8 mouse cellular contexts compared by ENCODE assay signal in the genomic region with DNA sequence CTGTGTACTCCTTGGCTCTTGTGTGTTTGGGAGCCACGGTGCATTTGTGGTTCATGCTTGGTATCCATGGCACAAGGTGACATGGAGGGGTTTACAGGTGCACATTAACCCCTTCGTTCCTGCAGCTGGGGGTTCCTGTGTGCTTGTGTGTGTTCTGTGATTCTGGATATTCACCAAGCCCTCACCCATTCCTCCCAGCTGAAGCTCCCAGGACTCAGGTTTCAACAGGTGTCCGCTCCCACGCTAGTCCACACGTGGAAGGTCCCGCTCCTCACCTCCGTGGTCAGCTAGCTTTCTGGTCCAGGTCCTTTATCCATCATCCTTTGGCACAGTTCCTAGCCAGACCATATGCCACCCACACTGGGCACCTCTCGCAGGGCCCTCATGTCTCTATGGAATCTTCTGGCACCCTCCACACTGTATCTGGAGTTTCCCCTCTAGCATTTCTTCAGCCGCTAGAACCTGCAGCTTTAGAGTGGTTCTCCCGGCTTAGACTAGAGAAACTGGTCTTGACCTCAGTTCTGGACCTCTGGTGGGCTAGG. TPM values are rescaled to one million over a fixed set of nuclear protein-coding genes. Genes with fewer than 3 reads are reported as not detected.
DNase-seq lines count a peak whose midpoint lies in the region; ATAC-seq and TF ChIP-seq lines count a peak whose summit lies in the region.

No protein-coding gene starts in this region.

- 48% methylated on average over 10 of the region's 10 CpGs for WGBS in kidney, postnatal 0 days
- 56% methylated on average over 10 of the region's 10 CpGs for WGBS in embryonic facial prominence, embryonic 13.5 days
- WGBS in hindbrain, postnatal 0 days: 63% methylated on average over 10 of the region's 10 CpGs
- WGBS in neural tube, embryonic 12.5 days: 60% methylated on average over 10 of the region's 10 CpGs

- peaks cover 63% of the 10 kb centered on the region for H3K4me1 ChIP-seq in kidney, postnatal 0 days (replicated peaks; ENCODE audit: insufficient read depth, low read length)
- peaks cover 64% of the 10 kb centered on the region for H3K4me1 ChIP-seq in embryonic facial prominence, embryonic 13.5 days
- peaks cover 20% of the 10 kb centered on the region; the same call in 1 of the 2 replicates for H3K4me1 ChIP-seq in hindbrain, postnatal 0 days (ENCODE audit: insufficient read depth, low read length)
- H3K4me1 ChIP-seq in neural tube, embryonic 12.5 days: peaks cover 34% of the 10 kb centered on the region

- H3K4me2 ChIP-seq in kidney, postnatal 0 days (ENCODE audit: low read length): peak overlapping the region; percentile 85
- H3K4me2 ChIP-seq in embryonic facial prominence, embryonic 13.5 days: peak overlapping the region; percentile 75
- peak overlapping the region; percentile 74 for H3K4me2 ChIP-seq in hindbrain, postnatal 0 days (ENCODE audit: low read depth, low read length)
- H3K4me2 ChIP-seq in neural tube, embryonic 12.5 days (replicated peaks): peak overlapping the region; percentile 76

- TF ChIP-seq CTCF in kidney, postnatal 0 days (IDR thresholded peaks at IDR 0.05; ENCODE audit: low read depth): no peak
- no peak for TF ChIP-seq CTCF in hindbrain, postnatal 0 days (IDR thresholded peaks at IDR 0.05; ENCODE audit: low read depth)

- H3K27ac ChIP-seq in kidney, postnatal 0 days: peak overlapping the region; percentile 96
- H3K27ac ChIP-seq in embryonic facial prominence, embryonic 13.5 days: peak overlapping the region; percentile 84; the same call in 1 of the 2 replicates
- peak overlapping the region; percentile 86; the same call in 1 of the 2 replicates for H3K27ac ChIP-seq in hindbrain, postnatal 0 days
- no peak overlapping the region for H3K27ac ChIP-seq in neural tube, embryonic 12.5 days

- H3K27me3 ChIP-seq in kidney, postnatal 0 days (ENCODE audit: insufficient read depth, low read length): no peaks in the 10 kb centered on the region
- peaks cover 51% of the 10 kb centered on the region for H3K27me3 ChIP-seq in embryonic facial prominence, embryonic 13.5 days
- H3K27me3 ChIP-seq in hindbrain, postnatal 0 days (ENCODE audit: insufficient read depth, low read length): peaks cover 20% of the 10 kb centered on the region
- H3K27me3 ChIP-seq in neural tube, embryonic 12.5 days (replicated peaks): peaks cover 52% of the 10 kb centered on the region

- peak overlapping the region; percentile 80 for H3K9ac ChIP-seq in kidney, postnatal 0 days (ENCODE audit: low read depth, low read length)
- H3K9ac ChIP-seq in embryonic facial prominence, embryonic 13.5 days: peak overlapping the region; percentile 85
- peak overlapping the region; percentile 69 for H3K9ac ChIP-seq in hindbrain, postnatal 0 days (replicated peaks; ENCODE audit: low read length)
- 0 out of 2 replicates have a peak overlapping the region, but pooled peaks have one; percentile 77 for H3K9ac ChIP-seq in neural tube, embryonic 12.5 days

- no peak for DNase-seq in kidney, postnatal 0 days (ENCODE audit: low spot score)
- DNase-seq in kidney, postnatal 36 days: no peak
- DNase-seq in hindbrain, postnatal 0 days (ENCODE audit: low spot score): no peak
- DNase-seq in adrenal gland, postnatal 25 days: no peak
- DNase-seq in ovary, adult 18-20 months (ENCODE audit: low spot score): no peak

- H3K4me3 ChIP-seq in kidney, postnatal 0 days (replicated peaks; ENCODE audit: low read depth, low read length): peak overlapping the region; percentile 66
- peak overlapping the region; percentile 70 for H3K4me3 ChIP-seq in embryonic facial prominence, embryonic 13.5 days
- peak overlapping the region; percentile 55 for H3K4me3 ChIP-seq in hindbrain, postnatal 0 days (ENCODE audit: low read length)
- peak overlapping the region; percentile 63; the same call in 1 of the 2 replicates for H3K4me3 ChIP-seq in neural tube, embryonic 12.5 days

- H3K36me3 ChIP-seq in kidney, postnatal 0 days (ENCODE audit: insufficient read depth, low read length): peaks cover 20% of the 10 kb centered on the region
- peaks cover 25% of the 10 kb centered on the region for H3K36me3 ChIP-seq in embryonic facial prominence, embryonic 13.5 days
- peaks cover 3% of the 10 kb centered on the region; the same call in 1 of the 2 replicates for H3K36me3 ChIP-seq in hindbrain, postnatal 0 days (ENCODE audit: insufficient read depth, low read length)
- peaks cover 25% of the 10 kb centered on the region for H3K36me3 ChIP-seq in neural tube, embryonic 12.5 days

- peak; percentile 0; the same call in 1 of the 2 replicates for ATAC-seq in kidney, postnatal 0 days (replicated peaks; ENCODE audit: low FRiP score, low read depth)
- ATAC-seq in embryonic facial prominence, embryonic 13.5 days (ENCODE audit: insufficient number of reproducible peaks, insufficient read depth, low FRiP score, low TSS enrichment, low read depth): no peak
- no peak for ATAC-seq in hindbrain, postnatal 0 days
- ATAC-seq in neural tube, embryonic 12.5 days (ENCODE audit: low FRiP score, low read depth): no peak
- no peak for ATAC-seq in frontal cortex, adult (ENCODE audit: low TSS enrichment)

- no peaks in the 10 kb centered on the region for H3K9me3 ChIP-seq in kidney, postnatal 0 days (replicated peaks; ENCODE audit: low read length)
- no peaks in the 10 kb centered on the region for H3K9me3 ChIP-seq in embryonic facial prominence, embryonic 13.5 days
- no peaks in the 10 kb centered on the region for H3K9me3 ChIP-seq in hindbrain, postnatal 0 days (ENCODE audit: low read length)
- H3K9me3 ChIP-seq in neural tube, embryonic 12.5 days: no peaks in the 10 kb centered on the region

RNA-seq across cellular contexts. Expression of a gene that starts 0.5 kb away (rescaled TPM):
- polyA plus RNA-seq in kidney, postnatal 0 days (2015; fragmentation: Nextera tagmentation; extraction: Ambion mirVana): 36.1 and 37.2 TPM in 2 replicates
- polyA plus RNA-seq in embryonic facial prominence, embryonic 13.5 days (2015; fragmentation: Nextera tagmentation; extraction: Ambion mirVana): 16.5 and 16.6 TPM in 2 replicates
- 62.6 and 79.4 TPM in 2 replicates for total RNA-seq in hindbrain, postnatal 0 days (2014; rRNA removed)
- polyA plus RNA-seq in hindbrain, postnatal 0 days (2015; fragmentation: Nextera tagmentation; extraction: Ambion mirVana): 16.1 and 18.5 TPM in 2 replicates
- 20.6 and 22.7 TPM in 2 replicates for polyA plus RNA-seq in neural tube, embryonic 12.5 days (2016; fragmentation: Nextera tagmentation; extraction: Ambion mirVana)
- total RNA-seq in adrenal gland, postnatal 25 days (2021): 287 and 310 TPM in 2 replicates

RNA-seq across cellular contexts. Expression of a gene that starts 5.8 kb away (rescaled TPM):
- polyA plus RNA-seq in kidney, postnatal 0 days (2015; fragmentation: Nextera tagmentation; extraction: Ambion mirVana): 16.1 and 20.5 TPM in 2 replicates
- polyA plus RNA-seq in embryonic facial prominence, embryonic 13.5 days (2015; fragmentation: Nextera tagmentation; extraction: Ambion mirVana): 11.5 and 12.7 TPM in 2 replicates
- total RNA-seq in hindbrain, postnatal 0 days (2014; rRNA removed): 2.1 and 5.0 TPM in 2 replicates
- 6.7 and 9.1 TPM in 2 replicates for polyA plus RNA-seq in hindbrain, postnatal 0 days (2015; fragmentation: Nextera tagmentation; extraction: Ambion mirVana)
- 6.7 and 7.6 TPM in 2 replicates for polyA plus RNA-seq in neural tube, embryonic 12.5 days (2016; fragmentation: Nextera tagmentation; extraction: Ambion mirVana)
- total RNA-seq in adrenal gland, postnatal 25 days (2021): 9.9 and 13.5 TPM in 2 replicates

RNA-seq across cellular contexts. Expression of a gene that starts 8.3 kb away (rescaled TPM):
- polyA plus RNA-seq in kidney, postnatal 0 days (2015; fragmentation: Nextera tagmentation; extraction: Ambion mirVana): 68.5 and 72.2 TPM in 2 replicates
- polyA plus RNA-seq in embryonic facial prominence, embryonic 13.5 days (2015; fragmentation: Nextera tagmentation; extraction: Ambion mirVana): 64.5 and 70.3 TPM in 2 replicates
- total RNA-seq in hindbrain, postnatal 0 days (2014; rRNA removed): 25.5 and 46.1 TPM in 2 replicates
- 75.9 and 81.6 TPM in 2 replicates for polyA plus RNA-seq in hindbrain, postnatal 0 days (2015; fragmentation: Nextera tagmentation; extraction: Ambion mirVana)
- polyA plus RNA-seq in neural tube, embryonic 12.5 days (2016; fragmentation: Nextera tagmentation; extraction: Ambion mirVana): 73.5 and 80.6 TPM in 2 replicates
- 89.5 and 102 TPM in 2 replicates for total RNA-seq in adrenal gland, postnatal 25 days (2021)

RNA-seq across cellular contexts. Expression of a gene that starts 8.4 kb away (rescaled TPM):
- polyA plus RNA-seq in kidney, postnatal 0 days (2015; fragmentation: Nextera tagmentation; extraction: Ambion mirVana): 109 and 115 TPM in 2 replicates
- 46.4 and 55.6 TPM in 2 replicates for polyA plus RNA-seq in embryonic facial prominence, embryonic 13.5 days (2015; fragmentation: Nextera tagmentation; extraction: Ambion mirVana)
- 101 and 119 TPM in 2 replicates for total RNA-seq in hindbrain, postnatal 0 days (2014; rRNA removed)
- polyA plus RNA-seq in hindbrain, postnatal 0 days (2015; fragmentation: Nextera tagmentation; extraction: Ambion mirVana): 78.2 and 83.9 TPM in 2 replicates
- 34.2 and 37.1 TPM in 2 replicates for polyA plus RNA-seq in neural tube, embryonic 12.5 days (2016; fragmentation: Nextera tagmentation; extraction: Ambion mirVana)
- 70.9 and 99.3 TPM in 2 replicates for total RNA-seq in adrenal gland, postnatal 25 days (2021)

RNA-seq across cellular contexts. Expression of a gene that starts 11.7 kb away (rescaled TPM):
- polyA plus RNA-seq in kidney, postnatal 0 days (2015; fragmentation: Nextera tagmentation; extraction: Ambion mirVana): 68.0 and 72.9 TPM in 2 replicates
- 13.4 and 13.5 TPM in 2 replicates for polyA plus RNA-seq in embryonic facial prominence, embryonic 13.5 days (2015; fragmentation: Nextera tagmentation; extraction: Ambion mirVana)
- total RNA-seq in hindbrain, postnatal 0 days (2014; rRNA removed): 8.5 and 10.0 TPM in 2 replicates
- 20.0 and 22.4 TPM in 2 replicates for polyA plus RNA-seq in hindbrain, postnatal 0 days (2015; fragmentation: Nextera tagmentation; extraction: Ambion mirVana)
- 15.8 and 16.5 TPM in 2 replicates for polyA plus RNA-seq in neural tube, embryonic 12.5 days (2016; fragmentation: Nextera tagmentation; extraction: Ambion mirVana)
- 538 and 617 TPM in 2 replicates for total RNA-seq in adrenal gland, postnatal 25 days (2021)
